Mouse (Mus musculus): ENCODE measurements at regions not wholly inside any gene's neighbourhood (a gene's known extent, or its start where the extent isn't known, plus 50 kb on each side); places are given as distances from the start of the nearest gene placed in this dataset.

DNA sequence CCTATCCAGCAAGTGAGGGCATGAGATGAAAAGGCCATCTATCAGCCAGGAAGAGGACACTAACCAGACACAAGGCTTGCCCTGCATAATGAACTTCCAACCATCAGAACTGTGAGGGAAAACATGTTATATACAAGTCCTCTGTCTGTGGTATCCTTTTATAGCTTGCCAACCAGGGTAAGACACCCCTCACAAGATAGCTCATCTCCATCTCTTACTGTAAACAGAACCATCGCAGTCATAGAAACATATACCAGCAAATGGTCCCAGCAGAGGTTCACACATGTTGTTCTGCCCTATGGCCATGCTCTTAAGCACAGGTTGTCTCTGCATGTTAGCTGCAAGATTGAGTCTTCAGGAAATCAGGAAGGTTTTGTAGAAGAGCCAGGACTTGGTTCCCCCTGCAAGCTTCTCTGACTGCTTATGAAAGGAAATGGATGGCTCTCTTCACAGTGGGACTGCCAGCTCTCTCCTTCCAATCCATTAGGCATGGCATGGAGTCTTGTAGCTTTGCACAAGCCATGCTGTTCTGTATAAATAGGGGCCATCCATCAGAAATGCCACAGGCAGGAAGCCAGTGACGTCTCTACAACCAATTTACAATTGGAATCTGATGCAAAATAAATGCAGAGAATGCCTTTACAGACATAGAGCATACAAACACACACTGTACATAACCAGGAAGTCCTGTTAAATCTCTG is 1514.0 kb upstream of the Lrrc6 start:
- no peak for DNase-seq (ENCODE audit: low read depth, low spot score)

DNA sequence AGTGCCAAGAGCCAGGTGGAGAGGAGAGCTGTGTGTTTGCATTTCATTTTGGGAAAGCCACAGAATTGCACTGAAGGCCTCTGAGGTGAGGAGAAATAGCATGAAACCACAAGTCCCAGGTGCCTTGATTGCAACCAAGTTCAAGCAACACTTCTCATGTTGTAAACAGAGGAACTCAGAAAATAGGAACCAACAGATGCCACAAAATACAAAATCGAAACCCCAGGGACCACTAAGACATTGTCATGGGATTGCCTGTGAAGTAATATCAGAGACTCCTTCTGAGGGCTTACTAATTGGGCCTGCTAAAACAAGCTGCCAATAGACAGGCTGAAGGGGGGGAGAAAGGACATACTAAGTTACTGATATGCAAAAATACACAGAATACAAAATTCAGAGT is 1510.5 kb upstream of the Lrrc6 start:
- DNase-seq (ENCODE audit: low read depth, low spot score), result no peak

DNA sequence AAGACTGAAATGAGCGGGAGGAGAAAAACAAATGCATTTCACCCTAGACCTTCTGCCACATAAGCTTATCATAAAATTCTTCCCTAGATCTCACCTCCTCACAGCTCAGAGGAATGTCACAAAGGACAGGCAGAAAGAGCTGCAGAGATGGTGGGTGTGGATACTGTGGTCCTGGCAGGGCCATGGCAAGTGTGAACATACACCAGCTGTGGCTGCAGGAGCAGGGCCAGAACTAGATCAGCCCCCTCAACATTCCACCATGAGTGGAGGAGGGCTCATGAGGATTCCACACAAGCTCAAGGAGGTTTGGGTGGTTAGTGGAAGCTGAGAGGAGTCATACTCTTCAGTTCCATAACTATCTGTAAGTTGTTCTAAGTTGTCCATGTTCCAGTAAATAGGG is 1509.5 kb upstream of the Lrrc6 start:
- DNase-seq (ENCODE audit: low read depth, low spot score), result no peak

DNA sequence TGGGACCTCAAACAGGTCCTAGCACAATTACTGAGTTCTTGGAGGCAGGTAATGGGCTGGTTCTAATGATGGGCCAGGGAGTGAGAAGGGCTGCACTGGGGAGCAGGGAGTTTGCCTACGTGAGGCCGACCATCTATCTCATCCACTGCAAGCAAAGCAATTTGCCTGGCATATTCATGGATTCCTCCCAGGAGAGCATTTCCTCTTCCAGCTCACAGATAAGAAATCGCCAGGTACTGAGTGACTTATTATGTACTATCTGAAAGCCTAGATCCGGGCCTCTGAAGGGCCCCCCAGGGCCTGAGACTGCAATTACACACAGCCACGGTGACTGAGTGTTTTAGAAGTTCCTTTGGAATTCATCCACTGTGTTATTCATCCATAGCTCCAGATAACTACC is 1504.1 kb upstream of the Lrrc6 start:
- no peak for DNase-seq (ENCODE audit: low read depth, low spot score)

DNA sequence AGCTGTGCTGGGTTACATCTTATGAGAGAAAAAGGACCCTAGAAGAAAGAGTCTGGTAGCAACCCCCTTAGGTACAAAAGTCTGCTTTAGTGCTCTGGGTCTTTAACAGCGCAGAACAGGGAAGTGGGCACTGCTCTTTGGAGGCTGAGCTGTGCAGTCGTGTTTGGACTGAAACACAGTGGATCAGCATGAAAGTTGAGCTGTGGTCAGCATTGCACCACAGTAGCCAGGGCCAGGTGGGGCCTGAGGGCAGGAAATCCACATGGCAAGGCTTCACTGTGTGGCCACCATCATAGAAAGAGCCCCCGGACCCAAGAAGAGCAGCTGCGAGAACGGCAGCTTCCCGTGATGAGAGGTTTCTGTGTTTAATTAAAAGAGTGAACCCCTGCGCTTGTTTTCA is 1495.8 kb upstream of the Lrrc6 start:
- no peak for DNase-seq (ENCODE audit: low read depth, low spot score)

DNA sequence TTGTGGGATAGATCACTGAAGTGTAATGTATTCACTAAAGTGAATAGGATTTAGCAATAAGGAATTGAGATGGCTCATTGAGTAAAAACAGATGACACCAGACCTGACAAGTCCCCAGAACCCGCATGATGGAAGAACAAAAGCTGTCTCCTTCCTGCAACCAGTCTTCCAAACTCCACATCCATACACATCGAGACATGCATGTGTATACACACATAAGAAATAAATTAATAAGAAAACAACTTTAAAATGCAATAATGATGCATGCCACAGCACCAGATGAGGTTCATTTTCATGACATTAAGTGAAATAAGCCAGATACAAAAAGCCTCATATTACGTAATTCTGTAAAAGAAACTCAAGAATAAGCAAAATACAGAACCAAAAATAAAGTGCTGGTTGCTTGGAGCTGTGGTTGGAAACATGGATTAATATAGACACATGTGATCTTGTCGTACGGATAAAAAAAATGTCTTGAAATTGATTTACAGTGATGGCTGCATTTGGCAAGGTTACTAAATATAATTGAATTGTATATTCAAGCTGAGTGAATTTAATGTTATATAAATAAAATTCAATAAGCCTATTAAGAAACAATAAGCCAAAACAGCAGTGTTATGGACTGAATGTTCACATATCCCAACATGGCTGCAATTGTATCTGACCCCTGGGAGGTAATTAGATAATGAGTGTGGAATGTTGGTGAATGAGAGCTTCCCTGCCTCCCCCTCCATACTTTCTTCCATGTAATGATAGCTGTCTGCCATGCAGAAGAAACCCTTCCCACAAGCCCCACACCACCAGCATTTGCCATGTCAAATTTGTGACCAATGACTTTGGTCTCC is 1488.9 kb upstream of the Lrrc6 start:
- no peak for DNase-seq (ENCODE audit: low read depth, low spot score)

DNA sequence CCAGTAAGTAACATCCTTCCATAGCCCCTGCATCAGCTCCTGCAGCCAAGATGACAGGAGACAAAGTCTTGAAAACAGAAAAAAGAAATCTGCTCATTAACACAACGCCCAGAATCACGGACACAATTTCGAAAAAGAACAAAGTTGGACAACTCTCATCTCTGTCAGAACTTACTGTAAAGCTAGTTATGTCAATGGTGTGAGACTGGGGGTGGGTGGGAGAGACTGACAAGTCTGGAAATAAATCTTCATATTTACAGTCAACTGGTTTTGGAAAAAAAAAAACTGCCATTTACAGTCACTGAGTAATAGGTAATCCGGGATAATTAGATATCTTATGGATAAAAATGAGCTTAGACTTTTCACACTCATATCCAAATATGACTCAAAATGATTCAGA is 1487.2 kb upstream of the Lrrc6 start:
- no peak for DNase-seq (ENCODE audit: low read depth, low spot score)

DNA sequence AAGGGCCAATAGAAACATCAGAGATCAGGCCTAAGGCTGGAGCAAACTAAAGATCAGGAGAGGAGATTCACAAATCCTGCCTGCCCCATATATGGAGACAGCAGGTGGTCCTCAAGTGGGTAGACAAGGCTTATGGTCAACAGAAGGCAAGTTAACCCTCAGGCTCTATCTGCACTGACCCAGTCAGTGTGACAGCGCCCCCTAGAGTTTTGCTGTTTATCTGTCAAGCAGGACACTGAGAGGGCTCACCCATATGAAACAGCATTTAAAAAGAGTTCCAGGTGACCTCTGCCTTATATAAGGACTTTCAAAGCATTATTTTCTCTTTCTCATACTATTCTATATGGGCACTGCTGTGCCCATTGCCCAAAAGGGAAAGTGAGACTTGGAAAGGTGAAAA is 1482.5 kb upstream of the Lrrc6 start:
- DNase-seq (ENCODE audit: low read depth, low spot score), result peak; percentile 26

DNA sequence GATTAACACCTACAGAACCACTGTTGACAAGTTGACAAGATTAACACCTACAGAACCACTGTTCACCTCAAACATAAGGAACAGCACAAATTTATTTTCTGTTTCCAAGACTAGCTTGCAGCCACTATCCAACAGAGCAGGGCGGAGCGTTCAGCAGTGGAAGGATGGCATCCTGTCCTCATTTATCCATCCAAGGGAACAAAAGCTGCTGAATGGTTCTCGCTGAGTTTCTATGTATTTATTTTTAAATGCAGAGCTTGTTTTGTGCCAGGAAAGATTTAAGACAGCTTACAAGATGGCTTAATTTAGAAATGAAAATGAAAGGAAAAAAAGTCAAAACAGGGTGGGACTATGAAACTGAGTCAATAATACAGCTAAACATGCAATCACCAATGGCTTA is 1481.2 kb upstream of the Lrrc6 start:
- DNase-seq (ENCODE audit: low read depth, low spot score), result no peak

DNA sequence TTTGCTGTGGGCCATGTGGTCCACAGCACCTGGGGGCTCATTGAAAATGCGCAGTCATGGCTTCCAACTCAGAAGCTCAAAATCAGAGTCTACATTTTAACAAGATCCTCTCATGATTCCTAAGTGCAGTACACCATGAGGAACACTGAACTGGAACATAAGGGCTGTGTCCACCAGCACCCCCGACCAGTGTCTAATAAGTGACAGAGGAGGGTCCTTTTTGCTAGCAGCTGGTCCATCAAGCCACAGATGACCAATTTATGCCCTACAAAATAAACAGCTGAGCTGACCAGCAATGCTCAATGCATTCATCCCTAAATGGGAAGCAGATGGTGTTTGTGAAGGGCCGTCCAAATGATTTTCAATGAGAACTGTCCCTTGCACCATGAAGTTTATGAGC is 1478.7 kb upstream of the Lrrc6 start:
- DNase-seq (ENCODE audit: low read depth, low spot score), result no peak

DNA sequence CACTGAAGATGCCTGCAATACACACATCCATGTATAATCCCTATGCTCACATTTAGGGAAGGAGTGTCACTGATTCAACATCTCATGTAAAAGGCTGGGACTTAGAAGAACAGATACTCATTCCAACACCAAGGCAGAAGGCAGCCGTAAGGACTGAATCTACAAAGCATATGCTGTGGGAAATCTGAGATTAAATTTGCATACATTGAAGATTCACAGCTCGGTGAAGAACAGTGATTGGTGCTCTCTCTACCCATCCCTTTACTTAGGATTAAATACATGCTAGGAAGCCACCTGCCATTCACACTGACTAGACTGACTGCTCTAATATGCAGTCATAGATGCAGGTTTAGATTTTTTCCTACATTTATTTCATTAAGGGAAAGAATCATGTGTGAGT is 1476.5 kb upstream of the Lrrc6 start:
- no peak for DNase-seq (ENCODE audit: low read depth, low spot score)

DNA sequence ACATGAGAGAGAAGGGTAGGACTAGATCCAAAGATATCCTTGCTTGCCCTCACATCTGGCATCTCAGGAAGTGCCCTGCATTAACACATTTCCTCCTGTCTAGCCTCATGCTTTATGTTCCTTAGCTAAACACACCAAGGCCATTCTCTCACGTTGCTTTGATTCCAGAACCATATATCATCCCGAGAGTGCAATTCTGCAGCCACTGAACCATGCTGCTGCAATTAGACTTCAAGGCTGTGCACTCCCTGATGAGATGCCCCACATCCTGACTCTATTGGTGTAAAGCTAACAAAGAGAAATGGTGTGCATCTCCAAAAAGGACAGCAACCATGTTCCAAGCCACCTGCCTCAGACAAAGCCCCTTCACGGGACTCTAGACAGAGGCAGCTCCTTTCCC is 1471.3 kb upstream of the Lrrc6 start:
- DNase-seq (ENCODE audit: low read depth, low spot score), result no peak

DNA sequence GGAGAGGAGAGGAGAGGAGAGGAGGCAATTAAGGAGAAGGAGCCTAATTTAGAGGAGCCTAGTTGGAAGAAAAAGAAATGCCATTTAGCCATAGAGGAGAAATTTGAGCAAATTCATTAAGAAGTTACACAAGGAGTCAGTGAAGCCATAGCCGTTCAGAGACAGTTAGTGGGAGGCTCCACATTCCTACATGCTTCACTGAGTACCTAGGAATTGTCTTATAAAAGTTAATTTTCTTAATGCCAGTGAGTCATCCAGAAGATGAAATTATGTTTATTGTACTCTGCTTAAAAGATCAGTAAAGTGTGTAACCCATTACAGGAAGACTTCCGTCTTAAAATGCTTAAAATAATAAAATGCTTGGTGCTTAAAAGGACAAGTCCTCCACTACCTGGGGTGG is 1453.5 kb upstream of the Lrrc6 start:
- DNase-seq (ENCODE audit: low read depth, low spot score), result no peak

DNA sequence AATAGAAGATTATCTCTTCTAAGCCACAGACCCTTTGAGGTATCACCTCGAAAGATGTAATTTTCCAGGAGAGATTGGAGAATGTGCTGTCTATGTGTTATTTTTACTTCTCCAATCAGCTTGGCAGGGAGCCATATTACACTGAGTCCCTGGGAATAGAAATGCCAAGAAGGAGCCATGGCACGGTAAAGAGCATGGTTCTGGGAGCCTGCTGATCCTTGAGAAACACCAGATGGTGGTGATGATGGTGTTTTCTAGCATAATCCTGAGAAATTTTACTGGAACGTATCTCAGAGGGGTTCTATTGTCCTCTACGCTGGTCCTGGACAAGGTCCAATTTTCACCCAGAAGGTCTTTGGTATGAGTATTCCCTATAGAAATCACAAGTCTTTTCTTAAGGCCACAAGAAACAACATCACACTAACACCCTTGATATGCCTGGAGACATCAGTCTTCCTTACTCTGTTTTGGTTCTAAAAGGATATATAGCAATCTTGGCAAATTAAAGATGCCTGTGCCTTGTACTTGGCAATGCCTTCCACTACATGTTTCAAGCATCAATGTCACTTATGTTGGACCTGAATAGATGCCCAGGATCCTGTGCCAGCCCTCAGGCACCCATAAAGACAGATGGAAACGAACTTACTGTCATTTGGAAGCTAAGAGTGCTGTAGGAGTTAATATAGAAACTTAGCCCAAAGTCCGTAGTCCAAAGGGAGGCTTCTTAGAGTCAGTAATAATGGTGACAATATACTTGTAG is 1449.8 kb upstream of the Lrrc6 start:
- no peak for DNase-seq (ENCODE audit: low read depth, low spot score)

DNA sequence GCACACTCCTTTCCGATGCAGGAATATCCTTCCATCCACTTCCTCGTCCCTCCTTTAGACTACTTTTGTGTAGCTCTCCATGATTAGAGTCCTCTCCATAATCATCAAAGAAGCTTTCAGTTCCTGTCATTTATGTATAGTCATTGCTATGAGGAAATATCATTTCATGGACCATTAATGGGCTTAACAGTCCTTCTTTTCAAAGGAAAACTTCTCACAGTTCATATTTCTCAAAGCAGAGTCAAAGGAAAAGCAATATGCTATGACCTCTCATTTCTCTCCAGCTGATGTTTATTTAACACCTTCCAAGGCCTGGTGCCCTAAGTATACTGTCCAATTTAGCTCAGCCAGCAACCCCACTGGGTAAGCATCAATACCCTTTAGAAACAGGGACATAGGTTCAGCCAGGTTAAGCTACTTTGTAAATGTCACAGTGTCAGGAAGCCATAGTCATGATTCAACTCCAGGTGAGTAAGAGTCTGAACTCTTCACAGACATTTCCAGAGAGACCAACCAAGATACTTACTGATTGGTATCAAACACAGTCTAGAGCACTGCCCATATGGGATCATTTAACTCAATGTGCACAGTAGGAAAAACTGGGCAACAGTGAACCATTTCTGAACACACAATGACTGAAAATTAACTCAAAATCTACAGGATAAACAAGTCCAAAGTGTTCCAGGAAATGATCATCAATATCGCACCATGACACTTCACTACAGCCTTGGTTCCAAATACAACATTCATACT is 1443.8 kb upstream of the Lrrc6 start:
- no peak for DNase-seq (ENCODE audit: low read depth, low spot score)

DNA sequence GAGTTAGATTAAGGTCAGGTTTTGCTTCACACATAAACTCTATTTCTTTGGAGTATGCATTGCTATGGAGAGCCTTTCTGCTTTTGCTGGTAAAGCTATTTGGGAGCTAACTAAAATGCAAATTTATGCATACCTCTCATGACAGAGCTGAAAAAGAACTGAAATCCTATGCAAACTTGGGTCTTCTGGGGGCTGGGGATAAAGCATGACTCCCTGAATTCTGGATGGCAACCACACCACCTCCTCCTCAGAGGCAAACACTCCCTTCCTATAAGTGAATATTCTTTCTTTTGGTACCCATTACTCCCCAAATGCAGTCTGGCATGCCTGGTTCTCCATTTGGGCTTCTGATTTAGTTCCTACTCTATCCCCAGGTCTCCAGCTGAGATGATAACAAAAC is 1442.3 kb upstream of the Lrrc6 start:
- no peak for DNase-seq (ENCODE audit: low read depth, low spot score)

DNA sequence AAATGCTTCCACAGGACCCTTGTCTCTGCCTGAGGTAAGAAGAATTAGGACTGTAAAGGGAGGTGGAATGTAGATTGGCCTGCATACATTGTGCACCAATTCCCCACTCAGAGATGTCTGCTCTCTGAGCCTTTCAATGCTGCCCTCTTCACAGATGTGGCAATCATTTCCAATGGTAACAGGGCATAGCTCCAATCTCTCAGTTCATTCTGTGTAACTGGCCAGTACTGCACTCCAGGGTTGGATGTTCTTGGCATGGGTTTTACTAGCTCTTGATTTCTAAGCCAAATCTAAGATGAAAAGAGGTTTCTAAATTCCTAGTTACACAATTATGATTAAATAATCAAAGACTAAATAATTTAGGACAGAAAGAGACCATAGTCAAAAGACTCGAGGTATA is 1439.8 kb upstream of the Lrrc6 start:
- DNase-seq (ENCODE audit: low read depth, low spot score), result no peak

DNA sequence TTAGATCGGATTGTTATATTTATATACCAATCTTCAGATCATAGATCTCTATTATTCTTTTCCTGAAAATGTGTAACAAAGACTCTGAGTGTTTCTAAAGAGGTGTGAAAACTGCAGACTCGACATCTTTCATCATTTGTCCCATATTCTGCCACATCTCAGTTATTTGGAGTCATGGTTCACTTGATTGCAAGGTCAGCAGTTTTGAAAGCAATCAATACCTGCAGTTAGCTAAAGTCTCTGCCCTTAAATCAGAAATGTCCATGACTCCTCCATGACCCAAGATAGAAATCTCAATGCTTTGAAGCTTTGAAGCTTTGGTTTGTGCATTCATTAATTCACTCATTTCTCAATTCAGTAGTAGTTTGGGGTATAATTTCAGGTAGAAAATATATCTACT is 1424.2 kb upstream of the Lrrc6 start:
- DNase-seq (ENCODE audit: low read depth, low spot score), result no peak

DNA sequence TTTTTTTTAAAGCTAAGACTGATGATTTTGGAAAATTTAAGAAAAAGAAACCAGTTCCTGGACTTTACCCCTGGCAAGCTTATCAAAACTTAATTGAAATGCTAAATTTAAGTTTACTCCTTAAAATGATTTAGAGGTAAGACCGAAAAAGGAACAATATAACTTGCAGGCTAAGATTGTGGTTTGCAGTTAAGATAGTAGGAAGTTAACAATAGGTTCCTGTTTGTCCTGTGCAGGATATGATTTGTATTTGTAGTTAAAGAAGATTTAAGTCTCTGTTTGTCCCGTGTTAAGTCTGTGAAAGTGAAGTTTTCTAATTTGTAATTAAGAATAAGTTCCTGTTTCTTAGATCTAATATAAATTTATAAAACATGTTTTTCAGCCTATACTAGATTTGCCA is 1406.3 kb upstream of the Lrrc6 start:
- no peak for DNase-seq (ENCODE audit: low read depth, low spot score)

DNA sequence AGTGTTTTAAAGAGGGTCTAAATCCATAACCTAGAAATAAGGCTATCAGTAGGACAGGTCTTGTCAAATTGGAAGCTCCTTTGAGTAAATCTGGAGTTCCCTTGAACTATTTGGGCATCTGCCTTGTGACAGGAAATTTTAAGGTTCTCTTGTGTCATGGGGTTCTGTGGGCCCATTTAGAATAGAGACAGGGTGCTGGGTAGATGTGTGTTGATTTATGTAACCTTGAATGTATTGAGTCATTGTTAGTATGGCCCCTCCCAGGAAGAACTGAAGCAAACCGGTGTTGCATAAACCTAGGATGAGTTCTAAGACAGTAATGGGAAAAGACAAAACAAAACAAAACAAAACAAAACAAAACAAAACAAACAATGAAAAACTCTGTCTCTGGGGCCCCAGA is 1404.6 kb upstream of the Lrrc6 start:
- no peak for DNase-seq (ENCODE audit: low read depth, low spot score)

DNA sequence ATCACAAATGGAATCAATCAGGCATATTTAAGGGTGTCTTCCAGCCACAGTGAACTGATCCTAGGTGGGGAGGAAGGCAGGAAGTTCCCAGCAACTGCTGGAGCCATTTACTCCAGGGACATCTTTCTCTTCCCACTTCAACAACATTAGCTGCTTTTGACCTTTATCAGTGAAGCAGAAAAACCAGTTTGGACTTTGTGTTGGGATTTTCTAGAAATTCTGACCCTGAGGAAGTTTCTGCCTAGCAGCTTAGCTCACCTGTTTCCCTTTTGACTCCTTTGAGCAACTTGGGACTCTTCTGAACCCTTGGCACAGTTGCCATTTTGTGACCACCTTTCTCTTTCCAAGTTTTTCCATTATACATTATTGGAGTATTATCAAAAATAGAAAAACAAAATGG is 1403.9 kb upstream of the Lrrc6 start:
- DNase-seq (ENCODE audit: low read depth, low spot score), result no peak

DNA sequence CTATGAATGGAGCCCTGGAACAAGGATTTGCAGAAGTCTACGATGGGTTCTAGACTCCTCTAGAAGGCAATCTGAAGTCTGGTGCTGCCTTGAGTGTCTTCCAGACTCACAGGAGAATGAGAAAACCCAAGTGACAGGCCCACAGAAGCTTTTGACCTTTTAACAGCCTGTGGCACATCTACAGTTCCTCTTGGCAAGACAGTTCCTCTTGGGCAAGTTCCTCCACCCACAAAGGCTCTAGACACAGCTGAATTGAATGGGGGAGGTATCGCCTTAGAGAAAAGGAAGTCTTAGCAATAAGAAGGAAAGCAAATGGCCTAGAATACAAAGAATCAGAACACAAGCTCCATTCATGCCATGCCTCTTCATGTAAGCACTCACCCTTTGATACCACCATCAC is 1402.3 kb upstream of the Lrrc6 start:
- no peak for DNase-seq (ENCODE audit: low read depth, low spot score)
